Mouse (Mus musculus): ENCODE measurements at regions not wholly inside any gene's neighbourhood (a gene's known extent, or its start where the extent isn't known, plus 50 kb on each side); places are given as distances from the start of the nearest gene placed in this dataset.

DNA sequence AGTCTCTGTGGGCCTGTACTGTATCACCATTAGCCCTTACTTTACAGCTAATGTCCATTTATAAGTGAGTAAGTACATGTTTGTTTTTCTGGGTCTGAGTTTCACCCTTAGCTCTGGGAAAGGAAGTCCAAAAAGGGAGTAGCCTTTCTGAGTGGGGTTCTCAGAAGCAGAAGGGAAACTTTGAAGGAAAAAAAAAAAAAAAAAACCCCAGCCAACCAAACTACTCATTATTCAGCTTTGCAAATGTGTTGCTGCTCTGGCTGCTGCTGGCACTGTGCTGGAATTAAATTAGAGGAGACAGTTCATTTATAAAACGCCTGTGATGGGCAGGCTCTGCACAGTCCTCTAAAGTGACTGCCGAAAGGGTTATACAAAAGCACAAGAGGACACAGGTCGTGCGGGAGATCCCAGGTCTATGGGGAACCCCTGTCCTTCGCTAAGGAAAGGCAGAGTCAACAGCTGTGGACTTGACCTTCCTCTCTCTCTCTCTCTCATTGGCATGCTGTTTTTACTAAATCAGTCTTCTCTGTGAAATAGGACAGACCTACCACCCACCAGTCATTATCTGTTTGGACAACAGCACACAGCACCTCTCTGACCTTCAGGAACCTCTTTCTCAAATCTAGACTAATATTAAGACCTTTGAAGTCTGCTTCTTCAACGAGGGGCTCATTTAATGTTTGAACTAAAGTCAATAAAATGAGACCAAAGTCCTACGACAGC lies 165.4 kb downstream of the Cd47 start:
- DNase-seq, result no peak

DNA sequence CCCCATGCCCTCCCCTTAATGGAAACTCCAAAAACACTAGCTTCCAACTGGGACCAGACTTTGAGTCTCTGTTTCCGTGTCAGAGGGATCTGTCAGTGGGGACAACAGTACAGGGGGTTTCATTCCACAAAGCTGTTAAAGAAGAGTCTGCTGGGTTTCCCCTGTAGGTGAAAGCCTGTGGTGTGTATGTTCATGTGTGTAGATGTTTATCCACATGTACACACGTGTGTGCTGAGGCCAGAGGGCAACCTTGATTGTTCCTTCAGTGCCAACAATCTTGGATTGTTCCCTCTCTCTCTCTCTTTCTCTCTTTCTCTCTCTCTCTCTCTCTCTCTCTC lies 165.9 kb downstream of the Cd47 start:
- DNase-seq, result no peak

DNA sequence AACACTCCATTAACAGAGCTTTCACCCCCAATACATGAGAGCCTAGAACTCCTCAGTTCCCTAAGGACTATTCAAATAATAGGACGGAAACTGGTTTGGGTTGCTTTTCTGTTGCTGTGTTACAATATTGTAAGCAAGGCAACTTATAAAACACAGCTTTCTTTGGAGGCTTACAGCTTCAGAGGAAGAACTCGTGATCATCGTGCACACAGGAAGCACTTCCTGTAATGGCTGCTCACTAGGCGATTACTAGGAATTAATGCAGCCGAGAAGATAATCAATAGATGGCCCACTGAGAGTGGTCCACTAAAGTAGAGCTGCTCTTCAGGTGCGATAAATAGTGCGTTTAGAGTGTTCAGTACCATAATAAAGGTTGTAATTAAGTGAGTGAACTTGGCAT lies 166.8 kb downstream of the Cd47 start:
- no peak for DNase-seq

DNA sequence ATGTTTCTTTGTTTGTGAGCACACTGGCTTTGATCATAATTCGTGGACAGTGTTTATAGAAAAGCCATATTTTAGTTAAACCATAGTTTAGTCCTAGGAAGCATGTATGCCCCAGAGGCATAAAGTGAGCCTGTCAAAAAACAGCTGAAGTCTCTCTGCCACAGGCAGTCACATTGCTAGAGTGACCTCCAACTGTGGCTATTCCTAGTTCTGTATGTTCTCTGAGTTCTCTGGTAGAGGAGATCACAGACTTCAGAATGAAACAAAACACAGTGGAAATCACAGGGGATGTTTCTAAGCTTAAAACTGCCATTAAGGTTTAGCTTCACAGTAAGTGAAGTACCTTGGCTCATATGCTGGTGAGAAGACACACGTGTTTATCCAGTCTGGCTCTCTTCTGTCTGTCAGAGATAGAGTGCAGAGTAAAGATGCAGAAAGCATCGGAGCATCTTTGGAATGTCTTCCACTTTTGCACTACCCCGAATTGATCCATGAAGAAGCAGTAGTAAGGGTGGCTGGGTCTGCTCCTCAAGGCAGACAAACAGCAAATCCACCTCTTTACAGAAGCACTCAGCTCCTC lies 168.0 kb downstream of the Cd47 start:
- DNase-seq, result no peak

DNA sequence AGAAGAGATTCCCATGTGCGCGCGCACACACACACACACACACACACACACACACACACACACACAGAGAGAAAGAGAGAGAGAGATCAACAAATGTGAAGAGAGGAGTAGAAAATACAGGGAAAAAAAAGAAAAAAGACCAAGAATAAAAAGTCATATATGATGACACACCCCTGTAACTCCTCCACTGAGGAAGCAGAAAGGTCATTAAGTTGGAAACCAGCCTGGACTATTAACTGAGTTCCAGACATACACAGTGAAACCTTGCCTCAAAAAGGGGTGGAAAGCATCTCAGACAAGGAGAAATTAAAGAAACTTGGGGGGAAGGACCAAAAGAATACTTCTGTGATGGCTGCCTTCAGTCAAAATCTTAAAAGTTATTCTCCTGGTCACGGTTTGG lies 168.7 kb downstream of the Cd47 start:
- DNase-seq, result no peak

DNA sequence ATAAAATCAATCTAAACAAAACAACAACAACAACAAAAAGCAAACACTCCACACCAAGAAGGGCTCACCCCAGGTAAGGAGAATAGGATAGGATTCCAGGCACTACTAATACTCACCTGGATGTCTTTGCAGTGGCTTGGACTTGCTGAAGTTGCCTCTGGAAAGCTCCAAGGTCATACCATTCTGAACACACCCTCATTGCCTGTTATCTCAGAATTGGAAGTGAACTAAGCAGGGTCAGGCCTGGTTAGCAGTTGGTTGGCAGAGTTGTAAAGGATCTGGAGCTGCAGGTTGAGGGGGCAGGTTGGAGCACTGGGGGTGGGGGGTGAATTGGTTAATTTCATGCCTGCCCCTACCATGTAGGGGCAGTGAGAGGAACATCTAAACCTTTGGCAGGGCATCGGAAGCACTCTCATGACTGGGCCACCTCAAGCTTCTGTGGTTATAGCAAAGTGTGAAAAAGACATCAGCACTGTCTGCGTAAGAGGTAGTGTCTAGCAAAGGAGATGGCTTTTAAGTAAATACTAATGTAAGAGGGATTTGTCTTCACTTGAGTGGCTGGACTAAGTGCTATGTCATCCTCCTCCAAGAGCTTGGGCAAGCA lies 169.5 kb downstream of the Cd47 start:
- no peak for DNase-seq

DNA sequence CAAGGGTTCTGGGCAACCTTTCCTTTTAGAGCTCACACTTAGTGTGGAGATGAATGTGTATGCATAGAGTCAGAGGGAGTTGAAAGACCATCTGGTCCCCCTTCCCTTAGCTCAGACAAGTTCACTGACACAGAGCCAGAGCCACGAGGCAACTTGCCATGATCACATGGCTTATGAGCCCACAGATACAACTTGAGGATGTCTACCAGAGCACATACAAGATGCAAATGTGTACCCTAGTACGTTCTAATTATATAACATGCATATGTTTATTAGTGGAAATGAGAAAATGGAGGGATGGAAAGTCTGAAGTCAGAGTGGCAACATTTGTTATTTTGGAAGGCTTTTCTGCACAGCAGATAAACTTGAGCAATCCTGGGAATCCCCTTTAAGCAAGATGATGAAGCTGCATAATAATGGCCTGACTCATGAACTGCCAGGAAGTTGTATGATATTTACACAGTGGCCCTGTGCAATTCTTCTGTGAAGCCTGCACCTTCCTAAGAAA lies 170.0 kb downstream of the Cd47 start:
- DNase-seq, result no peak

DNA sequence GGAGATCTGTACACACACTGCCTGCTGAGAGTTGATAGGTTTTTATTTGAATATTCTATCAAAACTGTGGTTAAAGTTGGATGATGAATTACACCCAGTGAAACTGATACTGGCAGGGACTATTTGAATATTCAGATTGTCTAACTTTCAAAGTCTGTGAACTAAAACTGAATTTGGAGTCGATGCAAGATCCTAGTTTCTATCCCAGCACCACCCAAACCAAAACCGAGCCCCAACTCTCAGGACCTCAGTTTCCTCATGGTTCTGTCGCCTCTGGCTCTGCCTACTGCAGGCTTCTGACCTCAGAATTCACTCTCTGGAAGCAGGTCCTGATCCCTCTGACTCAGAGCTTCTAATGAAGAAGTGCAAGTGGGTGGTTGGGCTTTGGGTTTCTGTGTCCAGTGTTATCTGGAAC lies 170.8 kb downstream of the Cd47 start:
- no peak for DNase-seq

DNA sequence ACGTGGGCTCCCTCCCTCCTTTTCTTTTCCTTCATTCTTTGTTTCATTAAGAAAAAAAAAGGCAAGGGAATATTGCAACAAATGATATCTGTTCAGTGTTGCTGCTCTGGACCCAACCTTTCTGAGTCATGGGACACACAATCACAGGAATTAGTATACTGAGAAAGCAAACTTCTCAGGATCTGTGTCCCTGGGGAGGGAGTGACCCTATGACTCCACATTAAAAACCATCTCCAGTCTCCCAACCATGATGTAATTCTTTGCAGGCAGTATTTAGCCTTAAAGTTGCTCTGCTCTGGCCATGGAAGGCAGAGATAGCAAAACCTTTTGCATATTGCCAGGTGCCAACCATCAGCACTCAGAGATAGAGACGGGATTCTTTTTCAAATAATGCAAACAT lies 176.9 kb downstream of the Cd47 start:
- no peak for DNase-seq

DNA sequence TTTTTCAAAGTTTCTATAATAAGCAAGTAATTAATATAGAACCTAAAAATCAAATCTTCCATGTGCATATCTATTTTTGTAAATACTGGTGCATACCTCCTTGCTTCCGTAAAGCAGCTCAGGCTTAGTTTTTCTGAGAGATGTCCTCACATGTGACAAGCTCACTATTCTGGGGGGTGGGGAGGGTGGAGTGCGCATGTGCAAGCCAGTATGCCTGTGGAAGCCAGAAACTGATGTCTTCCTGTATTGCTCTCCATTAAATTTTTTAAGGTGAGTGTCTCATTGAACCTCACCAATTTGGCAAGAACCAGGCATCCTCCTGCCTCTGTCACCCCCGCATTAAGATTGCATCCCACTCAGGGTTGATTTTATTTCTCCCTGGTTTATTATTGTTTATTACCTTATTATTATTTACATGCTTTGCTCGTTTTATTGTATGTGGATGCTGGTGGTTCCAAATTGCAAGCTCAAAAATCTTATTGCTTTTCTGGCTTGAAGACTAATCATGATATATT lies 179.2 kb downstream of the Cd47 start:
- DNase-seq, result no peak

DNA sequence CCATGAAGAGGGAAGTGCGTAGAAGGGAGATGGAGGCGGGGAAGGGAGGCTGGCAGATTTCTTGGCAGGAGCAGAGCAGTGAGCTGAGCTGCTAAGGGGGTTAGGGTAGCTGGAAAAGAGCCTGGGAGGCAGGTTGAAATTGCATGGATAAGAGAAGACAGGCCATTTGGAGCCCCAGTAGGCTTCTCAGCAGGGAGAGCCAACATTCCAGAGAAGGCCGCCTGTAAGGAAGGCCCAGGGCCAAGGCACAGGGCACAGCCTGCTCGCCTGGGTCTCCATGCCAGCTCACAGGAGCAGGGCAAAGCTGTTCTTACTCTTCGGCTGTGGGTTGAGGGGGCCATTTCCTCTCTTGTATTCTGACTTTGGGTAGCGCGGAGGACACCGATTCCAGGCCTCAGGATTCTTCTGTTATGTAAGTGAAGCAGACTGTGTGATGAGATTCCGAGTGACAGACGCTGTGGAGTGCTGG lies 179.9 kb downstream of the Cd47 start:
- DNase-seq, result no peak

DNA sequence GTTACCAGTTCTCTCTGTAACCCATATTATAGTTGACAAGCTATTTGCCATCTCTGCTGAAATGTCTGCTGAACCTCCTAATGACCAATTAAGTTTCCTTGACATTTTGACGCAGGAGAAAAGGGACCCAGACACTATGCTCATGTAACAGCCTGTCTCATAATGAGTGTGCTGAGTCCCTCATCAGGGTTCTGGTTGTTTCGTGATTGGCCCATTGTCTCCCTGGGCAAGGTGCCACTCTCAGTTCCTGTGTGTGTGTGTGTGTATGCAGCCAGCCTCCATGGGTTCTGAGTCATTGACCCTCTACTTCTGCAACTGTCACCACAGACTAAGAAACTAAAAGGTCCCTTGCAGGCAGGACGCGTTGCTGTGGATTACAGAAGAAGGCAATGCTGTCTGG lies 181.8 kb downstream of the Cd47 start:
- DNase-seq, result no peak

DNA sequence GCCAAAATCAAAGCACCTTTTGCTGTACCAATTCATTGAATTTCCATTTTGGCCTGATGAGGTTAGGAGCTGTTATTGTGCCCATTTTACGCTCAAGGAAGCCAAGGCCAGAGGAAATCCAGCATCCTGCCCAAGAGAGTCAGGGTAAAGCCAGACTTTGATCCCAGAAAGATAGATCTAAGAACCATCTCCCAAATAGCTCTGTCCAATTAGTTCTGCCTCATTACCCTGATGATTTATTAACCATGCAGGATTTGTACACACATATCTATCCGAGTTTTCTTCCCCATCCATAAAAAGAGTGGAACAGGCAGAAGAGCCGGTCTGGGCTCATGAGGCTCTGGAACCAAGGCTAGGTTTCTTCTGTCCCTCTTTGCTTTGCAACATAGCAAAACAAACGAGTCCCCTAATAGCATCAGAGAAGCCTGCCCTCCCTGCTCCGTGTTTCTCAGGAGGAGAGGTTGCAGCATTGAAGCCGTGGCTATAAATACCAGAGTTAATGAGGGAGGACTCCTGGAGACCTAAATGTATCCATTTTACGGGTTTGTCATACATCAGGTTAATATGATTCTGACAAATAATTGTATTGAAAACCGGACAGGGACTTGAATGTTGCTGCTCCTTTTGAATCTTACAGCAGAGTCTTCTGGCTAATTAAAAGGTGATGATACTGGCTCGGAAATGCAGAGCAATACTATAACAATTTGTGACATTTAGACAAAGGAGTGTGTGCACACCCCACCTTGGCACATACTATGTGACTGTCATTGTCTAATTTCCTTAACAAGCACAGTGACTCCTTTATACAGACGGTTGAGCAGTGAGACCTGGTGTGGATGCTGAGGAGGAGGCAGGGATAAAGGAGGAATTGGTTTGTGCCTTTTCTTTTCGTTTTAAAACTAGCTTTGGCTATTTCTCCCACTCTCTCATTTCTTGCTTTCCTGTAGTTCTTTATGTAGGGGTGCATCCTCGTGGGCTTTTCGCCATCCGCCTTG lies 185.0 kb downstream of the Cd47 start:
- no peak for DNase-seq

DNA sequence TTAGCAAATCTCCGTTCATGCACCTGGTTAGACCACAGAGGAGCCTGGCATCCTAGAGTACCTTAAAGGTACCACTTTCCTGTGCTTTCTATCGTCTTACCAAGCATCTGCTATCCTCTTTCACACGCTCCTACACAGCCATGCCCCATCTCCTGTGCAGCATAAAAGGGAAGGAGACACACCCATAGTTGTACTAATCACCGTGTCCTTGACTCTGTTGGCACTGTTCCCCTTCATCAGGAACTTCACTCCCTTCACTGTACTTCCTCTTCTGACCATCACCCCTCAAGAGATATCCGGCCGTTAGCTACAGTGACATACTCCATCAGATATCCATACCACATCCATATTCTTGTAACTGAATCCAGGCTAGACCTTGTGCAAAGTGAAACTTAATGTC lies 186.6 kb downstream of the Cd47 start:
- DNase-seq, result no peak

DNA sequence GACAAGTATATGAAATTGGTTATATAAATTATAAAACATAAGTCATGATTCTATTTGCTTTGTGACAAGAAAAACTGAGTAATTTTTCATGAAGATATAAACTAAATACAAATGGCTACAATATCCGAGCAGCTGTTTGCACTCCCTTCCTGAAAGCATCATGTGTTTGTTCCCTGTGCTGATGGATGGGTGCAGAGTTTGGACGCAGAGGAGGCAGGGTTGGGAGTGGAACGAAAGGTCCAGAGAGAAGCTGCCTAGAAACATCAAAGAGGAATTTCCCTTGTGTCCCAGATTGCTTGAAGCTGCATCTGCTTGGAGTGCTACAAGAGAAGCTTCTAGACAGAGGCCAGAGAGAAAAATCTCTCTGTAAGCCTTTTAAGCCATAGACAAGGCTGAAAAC lies 195.5 kb downstream of the Cd47 start:
- DNase-seq, result no peak

DNA sequence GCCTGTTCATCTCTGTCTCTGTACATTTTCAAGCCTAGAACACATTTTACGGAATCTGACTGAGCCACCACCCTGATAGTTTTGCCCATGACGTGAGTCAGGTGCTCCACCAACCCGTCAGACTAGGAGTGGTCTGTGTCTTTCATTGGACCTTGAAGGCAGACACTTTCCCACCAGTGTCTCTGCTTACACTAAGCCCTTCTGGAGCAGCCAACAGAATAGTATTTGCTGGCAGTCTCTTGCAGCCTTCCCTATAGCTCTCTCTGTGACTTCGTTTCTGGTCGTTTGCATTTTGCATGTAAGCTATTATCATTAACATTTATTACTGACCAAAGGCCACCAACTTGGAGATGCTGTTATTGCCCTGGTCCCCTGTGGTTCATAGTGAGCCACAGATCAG lies 196.3 kb downstream of the Cd47 start:
- DNase-seq, result no peak

DNA sequence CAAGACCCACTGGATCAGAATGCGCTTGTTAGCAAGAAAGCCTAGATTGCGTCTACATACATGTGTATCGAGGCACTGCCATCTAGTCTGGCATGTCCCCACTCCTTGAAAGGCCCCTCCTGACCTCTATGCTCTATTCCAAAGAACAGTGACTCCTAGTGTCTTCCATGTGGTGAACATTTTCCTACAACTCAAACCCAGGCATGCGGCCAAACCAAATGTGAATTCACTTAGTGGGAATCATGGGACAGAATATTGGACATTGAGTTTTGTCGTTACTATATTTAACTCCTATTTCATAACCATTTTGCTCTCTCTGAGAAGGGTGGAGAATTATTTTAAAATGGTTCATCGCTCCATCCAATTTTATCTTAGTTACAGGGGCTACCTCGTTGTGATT lies 196.7 kb downstream of the Cd47 start:
- DNase-seq, result no peak

DNA sequence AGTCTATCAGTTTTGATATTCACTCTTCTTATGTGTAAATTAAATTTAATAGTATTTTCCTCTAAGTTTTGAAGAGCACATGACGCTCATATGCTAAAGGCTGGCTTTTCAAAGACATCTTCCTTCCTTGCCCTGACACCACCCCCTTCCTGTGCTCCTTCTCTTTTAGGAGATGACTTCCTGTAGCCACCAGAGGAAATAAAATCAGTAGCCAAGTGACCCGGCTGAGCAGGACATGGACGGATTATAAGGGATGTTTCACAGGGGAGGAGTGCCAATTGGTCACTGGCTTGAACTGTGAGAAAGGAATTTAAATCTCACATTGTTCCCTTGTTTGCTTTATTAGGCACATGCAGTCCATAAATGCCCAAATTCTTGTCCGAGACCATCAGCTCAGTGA lies 200.5 kb downstream of the Cd47 start:
- DNase-seq, result no peak

DNA sequence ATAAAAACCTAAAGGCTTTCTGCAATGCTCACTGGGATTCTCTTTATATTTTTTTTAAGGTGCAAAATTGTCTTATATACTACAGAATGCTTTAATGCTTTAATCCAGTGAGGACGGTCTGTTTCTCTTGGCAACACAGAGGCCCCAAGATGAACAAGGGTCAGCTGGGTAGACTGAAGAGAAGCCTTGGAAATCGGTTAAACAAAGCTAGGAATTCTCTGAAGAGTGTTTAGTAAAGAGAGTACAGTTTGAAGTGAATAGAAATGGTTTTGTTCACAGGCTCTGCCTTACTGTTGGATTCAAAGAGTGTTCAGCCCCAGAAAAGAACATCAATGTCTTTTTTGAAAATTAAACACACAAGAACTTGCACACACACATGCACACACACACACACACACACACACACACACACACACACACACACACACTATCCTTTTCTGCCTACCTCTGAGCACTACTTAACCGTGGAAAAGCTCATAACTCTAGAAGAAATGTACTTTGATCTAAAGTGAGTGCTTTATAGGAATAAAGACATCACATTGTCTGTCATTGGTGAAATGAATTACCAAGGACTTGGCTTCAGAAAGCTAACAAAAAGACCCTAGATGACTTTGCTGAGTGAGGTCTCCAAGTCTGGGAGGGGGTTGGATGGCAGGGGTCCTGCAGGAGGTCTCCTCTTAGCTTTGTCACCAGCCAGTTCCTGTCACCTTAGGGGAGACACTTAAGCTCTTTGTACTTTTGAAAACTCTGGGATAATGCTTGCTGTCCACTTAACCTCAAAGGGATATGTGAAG lies 201.5 kb downstream of the Cd47 start:
- DNase-seq, result no peak

DNA sequence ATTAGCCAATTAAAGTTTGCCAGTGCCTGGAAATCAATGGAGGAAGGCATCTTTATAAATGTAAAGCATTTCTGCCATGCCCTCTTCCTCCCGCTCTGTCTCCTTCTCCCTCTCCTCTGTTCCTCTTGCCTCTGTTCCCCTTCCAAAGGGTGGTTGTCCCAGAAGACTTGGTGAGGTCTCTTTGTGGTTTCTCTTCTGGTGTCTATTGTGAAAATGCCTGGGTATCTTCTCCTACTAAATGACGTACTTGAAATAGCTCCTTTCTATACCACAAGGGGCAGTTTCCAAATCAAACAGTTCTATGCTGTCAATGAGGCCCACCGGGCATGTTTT lies 202.1 kb downstream of the Cd47 start:
- no peak for DNase-seq

DNA sequence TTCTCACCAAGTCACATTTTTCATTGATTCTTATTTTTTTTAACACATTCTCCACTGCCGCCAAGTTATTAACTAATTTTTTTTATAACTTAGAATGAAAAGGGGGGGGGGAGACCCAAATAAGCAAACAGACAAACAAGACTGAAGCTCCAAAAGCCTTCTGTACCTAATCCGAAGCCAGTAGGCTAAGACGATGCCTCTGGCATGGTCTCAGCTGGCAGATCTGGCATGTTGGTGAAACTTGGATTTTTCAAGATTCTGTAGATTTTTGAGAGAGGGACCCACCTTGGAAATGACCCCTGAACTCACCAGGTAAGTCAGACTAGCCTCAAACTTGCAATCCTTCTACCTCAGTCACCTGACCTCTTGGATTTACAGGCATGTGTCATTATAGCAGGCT lies 208.7 kb downstream of the Cd47 start:
- DNase-seq, result no peak

DNA sequence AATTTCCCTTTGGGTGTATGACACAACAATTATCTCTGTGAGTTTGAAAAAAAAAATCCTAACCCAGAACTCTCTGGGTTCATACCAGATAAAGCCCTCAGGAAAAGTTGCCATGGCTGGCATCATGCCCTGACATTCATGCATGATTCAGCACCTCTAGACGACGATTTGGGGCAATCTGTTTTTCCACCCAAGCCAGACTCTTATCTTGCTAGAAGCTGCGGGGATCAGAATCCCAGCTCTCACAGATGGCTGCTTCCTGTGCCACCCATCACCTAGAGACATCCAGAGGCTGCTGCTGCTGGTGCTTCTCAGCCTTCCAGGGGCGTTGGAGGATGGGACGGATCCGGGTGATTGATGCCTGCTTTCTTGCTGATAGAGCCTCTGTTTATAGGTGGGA lies 209.2 kb downstream of the Cd47 start:
- no peak for DNase-seq
